Mouse (Mus musculus) B cell, adult 2 months (primary cell): Measurements from ENCODE around the gene Ghrh.

Experiments used
- DNase-seq, 2 experiments: peaks; one replicate each; pipeline ENCODE4 v3.0.0; 2022

Gene Ghrh

GRCm38 (mm10) chr2:157343337-157343736, 4.0 kb downstream of the Ghrh start:
- DNase-seq = no peak

DNA sequence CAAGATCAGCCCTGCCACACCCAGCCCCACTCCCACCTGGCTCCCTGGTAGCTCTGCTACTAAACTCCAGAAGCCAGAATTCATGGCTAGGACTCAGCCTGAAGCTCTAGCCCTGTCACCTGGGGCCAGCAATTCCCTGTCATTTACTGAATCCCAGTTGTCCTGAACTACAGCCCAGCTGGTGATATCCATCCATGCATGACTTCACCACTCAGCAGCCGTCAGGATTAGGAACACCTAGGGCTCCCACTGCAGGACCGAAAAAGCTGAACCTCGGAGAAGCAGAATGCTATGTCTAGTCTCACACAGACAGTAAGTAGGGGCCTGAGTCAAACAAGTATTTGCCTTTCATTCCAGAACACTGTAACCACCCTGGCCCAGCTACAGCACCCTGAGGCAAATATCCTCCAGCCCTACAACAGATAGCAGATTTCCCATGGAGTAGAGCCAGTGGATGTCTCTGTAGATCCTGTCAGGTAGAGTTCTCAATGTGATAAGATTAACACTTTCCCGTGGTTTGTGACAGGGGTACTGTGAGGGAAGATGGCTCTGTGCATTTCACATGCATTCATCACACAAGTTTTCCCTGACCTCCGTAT, 4.9 kb downstream of the Ghrh start:
- no peak for DNase-seq

GRCm38 (mm10) chr2:157341554-157342270, 5.6 kb downstream of the Ghrh start:
- DNase-seq = peak; percentile 79 to 80

DNA sequence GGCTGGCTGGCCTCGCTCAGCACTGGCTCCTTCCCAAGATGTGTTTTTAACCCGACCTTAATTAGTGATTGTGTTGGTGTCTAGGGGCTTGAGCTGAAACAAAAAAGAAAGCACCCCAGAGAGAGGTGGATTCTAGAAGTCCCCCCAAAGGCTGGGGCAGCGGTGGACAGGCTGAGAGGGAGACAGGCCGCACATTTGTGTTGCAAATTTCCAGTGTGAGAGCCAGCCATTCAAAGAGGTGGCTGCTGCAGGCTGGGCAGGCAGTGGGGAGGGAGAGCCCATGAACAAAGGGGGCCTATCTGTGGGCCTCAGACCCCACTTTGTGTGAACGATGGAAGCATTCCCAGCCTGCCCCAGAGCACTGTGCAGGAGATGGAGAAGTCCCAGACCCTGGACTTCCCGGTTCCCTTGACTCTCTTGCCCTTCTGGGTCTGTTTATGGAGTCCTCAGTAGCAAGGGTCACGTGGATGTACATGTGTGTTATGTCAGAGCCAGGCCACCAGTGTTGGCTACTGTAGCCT, 7.0 kb downstream of the Ghrh start:
- no peak for DNase-seq

DNA sequence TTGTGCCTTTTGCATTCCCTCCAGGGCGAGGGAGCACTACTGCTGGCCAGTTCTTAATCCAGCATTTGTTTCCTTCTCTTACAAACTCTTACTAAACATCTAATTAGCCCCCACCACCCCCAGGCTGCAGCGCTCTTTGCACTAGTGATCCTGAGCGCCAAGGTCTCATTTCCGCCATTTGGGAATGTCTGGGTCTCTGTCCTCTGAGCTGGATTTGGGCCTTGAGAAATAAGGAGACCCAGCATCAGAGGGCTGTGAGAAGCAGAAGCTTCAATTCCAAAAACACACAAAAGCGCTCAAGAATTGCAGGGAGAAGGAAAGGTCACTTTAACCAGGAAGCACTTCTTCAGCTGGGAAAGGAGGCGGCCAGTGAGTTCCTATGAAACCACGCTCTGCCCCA, 7.8 kb downstream of the Ghrh start:
- no peak for DNase-seq

DNA sequence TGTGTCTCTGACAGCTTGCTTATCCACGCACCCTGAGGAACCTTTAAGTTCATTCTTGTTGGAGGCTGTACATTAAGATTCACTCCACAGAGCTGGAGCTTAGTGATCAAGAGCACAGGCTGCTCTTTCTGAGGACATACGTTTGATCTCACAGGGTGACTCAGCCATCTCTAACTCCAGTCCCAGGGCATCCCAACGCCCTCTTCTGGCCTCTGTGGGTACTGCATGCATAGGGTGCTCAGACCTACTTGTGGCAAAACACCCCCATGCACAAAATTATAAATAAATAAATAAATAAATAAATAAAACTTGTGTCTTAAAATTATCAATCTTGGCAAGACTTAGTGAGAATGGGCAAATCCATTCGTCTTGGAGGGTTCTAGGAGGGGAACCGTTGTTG, 8.6 kb downstream of the Ghrh start:
- DNase-seq = peak; percentile 83

- DNase-seq = no peak
Observed at GRCm38 (mm10) chr2:157332059-157332458, 15.2 kb downstream of the Ghrh start.

DNA sequence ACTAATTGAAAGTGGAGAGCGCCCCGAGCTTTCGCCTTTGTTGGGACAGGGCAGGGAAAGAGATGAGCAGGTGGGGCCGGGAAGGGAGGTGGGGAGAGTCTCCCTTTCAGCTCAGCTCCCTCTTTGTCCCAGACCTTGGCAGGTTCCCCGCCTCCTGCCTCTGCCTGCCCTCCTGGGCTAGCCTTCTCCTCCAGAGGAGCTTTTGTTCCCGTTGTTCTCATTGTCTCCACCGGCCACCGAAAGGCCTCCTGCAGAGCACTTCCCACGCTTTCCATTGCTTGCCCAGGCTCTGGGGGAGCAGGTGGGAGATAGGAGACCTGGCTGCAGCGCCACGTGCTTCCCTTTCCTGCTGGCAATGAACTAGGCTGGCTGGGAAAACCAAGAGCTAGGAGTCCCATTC, 18.7 kb downstream of the Ghrh start:
- DNase-seq = no peak

DNA sequence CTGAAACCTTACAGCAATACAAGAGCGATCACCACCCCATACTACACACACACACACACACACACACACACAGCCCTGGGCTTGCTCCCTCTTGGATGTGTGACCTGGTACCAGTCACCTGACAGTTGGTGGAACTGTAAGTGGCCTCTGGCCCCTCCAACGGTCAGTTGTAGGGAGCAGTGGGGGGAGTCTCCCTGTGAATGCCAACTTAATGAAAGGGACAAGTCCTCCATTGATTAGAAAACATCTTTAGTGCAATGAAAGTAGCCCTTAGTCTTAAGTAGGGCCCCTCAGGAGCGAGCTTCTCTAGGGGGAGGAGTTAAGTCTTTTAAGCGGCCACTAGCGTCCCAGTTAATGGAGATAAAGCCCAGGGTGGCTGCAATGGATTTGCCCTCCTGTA, 19.2 kb downstream of the Ghrh start:
- DNase-seq = no peak

DNA sequence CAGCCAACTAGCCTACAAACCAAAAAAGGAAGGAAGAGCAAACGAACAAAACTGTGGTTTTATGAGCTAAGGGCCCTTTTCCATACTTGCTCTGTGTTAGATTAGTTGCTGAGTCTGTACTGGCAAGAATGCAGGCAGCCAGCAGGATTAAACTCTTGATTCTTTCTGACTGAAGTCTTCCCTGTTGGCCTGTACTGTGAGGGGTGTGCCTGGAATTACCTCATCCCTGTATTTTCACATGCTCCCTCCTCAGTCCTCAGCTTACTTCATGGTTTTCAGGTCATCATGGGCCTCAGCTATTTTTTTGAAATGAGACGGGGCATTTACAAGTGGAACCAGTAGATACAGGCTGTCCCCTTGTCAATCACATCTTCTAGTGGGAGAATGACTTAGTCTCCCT, 22.1 kb downstream of the Ghrh start:
- DNase-seq = no peak

- DNase-seq = no peak
Observed at GRCm38 (mm10) chr2:157322029-157322766, 25.1 kb downstream of the Ghrh start.

- no peak for DNase-seq
Observed at GRCm38 (mm10) chr2:157320886-157321285, 26.4 kb downstream of the Ghrh start.

DNA sequence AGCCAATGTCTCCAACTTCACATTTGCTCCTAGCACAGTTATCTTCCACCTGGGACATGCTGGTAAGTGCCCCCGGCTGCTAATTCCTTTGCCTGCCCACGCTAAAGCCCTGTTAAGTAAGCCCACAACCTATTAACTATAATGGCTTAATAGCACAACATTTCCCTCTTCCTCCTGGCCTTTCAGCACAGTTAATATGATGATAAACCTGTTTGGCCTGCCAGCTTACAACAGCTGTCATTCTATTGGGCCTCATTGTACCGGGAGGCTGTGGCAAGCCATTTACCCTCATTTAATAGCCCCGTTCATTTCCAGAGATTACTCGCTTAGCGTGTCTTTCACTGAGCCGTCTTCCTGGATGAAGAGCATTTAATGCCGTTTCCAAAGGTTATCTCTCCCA, 27.2 kb downstream of the Ghrh start:
- DNase-seq = no peak

DNA sequence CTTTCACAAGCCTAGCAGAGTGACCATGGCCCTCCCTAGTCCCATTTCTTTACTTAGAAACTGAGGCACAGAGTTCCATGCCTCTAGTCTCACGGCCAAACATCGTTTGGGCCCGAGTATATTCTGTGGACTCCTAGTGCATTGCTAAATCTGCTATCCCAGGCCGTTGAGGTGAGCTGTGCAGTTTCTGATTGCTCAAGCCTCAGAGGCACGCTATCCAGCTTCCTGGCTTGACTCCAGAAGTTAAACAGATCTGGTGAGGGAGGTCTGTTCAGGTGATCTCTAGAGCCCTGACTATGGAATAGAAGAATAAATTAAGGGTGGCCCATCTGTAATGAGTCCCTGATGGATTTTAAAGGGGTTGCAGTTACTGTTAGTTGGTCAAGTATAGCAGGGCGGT, 30.1 kb downstream of the Ghrh start:
- no peak for DNase-seq

DNA sequence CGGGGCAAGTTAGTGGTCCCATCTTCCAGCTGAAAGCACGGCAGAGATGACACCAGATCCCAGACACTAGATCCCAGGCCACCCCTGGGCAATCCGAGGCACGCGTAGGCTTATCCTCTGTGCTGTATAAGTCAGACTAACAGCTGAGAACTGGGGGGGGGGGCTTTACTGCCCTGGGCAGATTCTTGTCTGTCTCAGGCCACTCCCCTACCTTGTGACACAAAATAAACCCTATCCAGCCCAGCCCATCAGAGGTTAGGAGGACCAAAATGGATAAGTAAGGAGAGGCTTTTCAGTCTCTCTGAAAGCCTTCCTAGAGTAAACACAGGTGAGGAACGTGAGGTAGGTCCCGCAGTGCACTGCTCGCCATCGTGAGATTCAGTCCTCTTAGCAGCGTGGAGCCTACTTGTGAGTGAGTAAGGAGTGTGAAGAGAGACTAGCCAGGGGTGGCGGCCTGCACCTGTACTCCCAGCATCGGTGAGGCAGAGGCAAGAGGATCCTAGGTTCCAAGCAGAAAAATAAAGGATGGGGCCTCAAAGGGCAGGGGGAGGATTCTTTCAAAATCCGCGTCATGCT, 30.9 kb downstream of the Ghrh start:
- no peak for DNase-seq

DNA sequence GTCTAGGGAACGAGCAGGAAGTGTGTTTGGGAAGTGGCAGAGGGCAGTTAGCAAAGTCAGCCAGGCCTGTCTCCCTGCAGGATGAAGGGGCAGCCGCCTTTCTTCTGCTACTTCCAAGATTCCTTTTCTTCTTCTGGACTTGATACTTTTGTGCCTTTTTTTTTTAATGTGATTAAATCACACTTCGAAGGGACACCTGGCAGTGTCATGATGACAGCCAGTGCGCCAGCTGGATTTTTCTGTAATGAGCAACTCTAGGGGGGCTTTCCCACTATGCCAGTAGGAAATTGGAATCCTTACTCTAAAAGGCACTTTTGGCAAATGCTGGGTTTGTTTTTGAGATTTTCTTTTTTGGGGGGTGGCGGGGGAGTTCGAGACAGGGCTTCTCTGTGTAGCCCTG, 31.8 kb downstream of the Ghrh start:
- no peak for DNase-seq

DNA sequence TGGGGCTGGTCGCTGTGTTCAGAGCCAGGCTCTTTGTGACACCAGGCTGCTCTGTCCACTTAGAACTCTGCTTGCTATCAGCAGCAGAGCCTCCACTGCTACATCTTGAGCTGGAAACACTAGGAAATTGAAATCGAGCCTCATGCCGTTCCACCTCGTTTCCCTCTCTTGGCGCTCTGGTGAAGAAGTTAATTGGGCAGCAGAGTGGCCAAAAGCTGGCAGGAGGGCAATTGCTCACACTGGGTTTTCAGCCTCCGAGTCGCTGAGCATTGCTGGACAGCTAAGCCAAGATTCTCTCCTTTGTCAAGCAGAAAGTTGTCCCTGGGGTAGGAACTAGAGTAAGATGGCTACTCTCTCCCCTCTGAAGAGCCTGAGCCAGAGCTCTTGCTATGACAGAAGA, 33.0 kb downstream of the Ghrh start:
- no peak for DNase-seq

- DNase-seq = no peak
Observed at GRCm38 (mm10) chr2:157313718-157314117, 33.6 kb downstream of the Ghrh start.

- no peak for DNase-seq
Observed at GRCm38 (mm10) chr2:157310963-157311637, 36.2 kb downstream of the Ghrh start.

DNA sequence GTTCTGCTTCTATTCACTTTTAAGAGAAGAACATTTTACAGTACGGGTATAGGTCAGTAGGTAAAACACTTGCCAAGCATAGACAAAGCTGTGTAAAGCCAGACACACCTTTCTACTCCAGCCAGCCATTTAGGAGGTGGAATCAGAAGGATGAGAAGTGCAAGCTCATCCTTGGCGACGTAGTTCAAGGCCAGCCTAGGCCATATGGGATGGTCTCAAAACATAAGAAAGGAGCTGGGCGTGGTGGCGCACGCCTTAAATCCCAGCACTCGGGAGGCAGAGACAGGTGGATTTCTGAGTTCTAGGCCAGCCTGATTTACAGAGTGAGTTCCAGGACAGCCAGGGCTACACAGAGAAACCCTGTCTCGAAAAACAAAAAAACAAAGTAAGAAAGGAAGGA, 37.7 kb downstream of the Ghrh start:
- no peak for DNase-seq

GRCm38 (mm10) chr2:157308273-157308917, 38.9 kb downstream of the Ghrh start:
- no peak for DNase-seq

DNA sequence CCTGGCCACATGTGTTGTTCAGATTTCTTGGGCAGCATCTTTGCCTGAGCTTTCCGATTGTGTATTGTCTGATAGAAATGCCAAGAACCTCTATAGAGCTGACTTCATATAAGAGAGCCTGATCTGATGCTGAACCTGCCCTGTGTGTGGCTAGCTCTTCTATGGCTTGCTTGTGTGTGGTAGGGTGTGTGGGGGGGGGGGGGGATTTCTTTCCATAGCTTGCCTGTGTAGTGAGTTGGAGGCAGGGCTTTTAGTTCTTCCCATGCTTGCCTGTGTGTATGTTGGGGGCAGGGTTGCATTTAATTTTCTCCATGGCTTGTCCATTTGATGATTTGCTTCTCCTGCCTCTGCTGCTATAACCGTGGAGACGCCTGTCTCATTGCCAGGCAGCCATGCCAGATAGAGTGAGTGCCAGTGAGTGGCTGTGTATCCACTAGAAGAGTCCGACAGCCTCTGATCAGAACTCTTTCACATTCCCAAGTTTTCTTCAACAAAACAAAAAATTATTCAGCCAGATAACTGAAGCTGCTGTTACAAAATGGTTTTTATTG, 39.5 kb downstream of the Ghrh start:
- DNase-seq = no peak
